Mouse (Mus musculus) kidney, postnatal 0 days (tissue): ENCODE data around the gene Srcin1. TPM values are rescaled to one million over a fixed set of nuclear protein-coding genes. Genes with fewer than 3 reads are reported as not detected.

Experiments used
- ATAC-seq: fragments of 200-750 bp; cut with Nextera tagmentation; replicated peaks from 2 replicates; pipeline ENCODE4 v1.8.0; 2017; ENCODE audit warnings: low read depth, moderate number of reproducible peaks, moderate TSS enrichment, moderate library complexity; ENCODE audit not compliant: low FRiP score
- DNase-seq: peaks from one replicate; pipeline ENCODE4 v3.0.0-alpha.2; 2016; ENCODE audit warnings: low spot score
- H3K27ac ChIP-seq: fragments of 300-500 bp; sonication (generic); 2 replicates; pipeline ENCODE4 v1.5.1; 2014; ENCODE audit warnings: mild to moderate bottlenecking
- H3K27me3 ChIP-seq: fragments of 300-500 bp; sonication (generic); 2 replicates; pipeline ENCODE4 v1.6.1; 2014; ENCODE audit warnings: low read length, mixed read lengths; ENCODE audit not compliant: insufficient read depth
- H3K36me3 ChIP-seq: fragments of 300-500 bp; sonication (generic); 2 replicates; pipeline ENCODE4 v1.6.1; 2014; ENCODE audit warnings: low read length, mixed read lengths; ENCODE audit not compliant: insufficient read depth
- H3K4me1 ChIP-seq: fragments of 300-500 bp; sonication (generic); replicated peaks from 2 replicates; pipeline ENCODE4 v1.6.1; 2014; ENCODE audit warnings: antibody characterized with exemption, low read length, mixed read lengths; ENCODE audit not compliant: insufficient read depth
- H3K4me2 ChIP-seq: fragments of 300-500 bp; sonication (generic); 2 replicates; pipeline ENCODE4 v1.6.1; 2014; ENCODE audit warnings: mild to moderate bottlenecking, low read length, moderate library complexity, mixed read lengths
- H3K4me3 ChIP-seq: fragments of 300-500 bp; sonication (generic); replicated peaks from 2 replicates; pipeline ENCODE4 v1.5.1; 2014; ENCODE audit warnings: low read depth, low read length
- H3K9ac ChIP-seq: fragments of 300-500 bp; sonication (generic); 2 replicates; pipeline ENCODE4 v1.6.1; 2014; ENCODE audit warnings: low read depth, low read length
- H3K9me3 ChIP-seq: fragments of 300-500 bp; sonication (generic); replicated peaks from 2 replicates; pipeline ENCODE4 v1.6.1; 2016; ENCODE audit warnings: low read length, inconsistent platforms, mixed read lengths
- CTCF ChIP-seq: IDR thresholded peaks from 2 replicates; pipeline ENCODE4 v1.5.1; 2016; ENCODE audit warnings: antibody characterized with exemption, low read depth, mild to moderate bottlenecking, moderate library complexity
- WGBS: fragments of 180-500 bp; shearing (Covaris S2); extraction: QIAGEN DNeasy Blood & Tissue Kit; methylation state at CpG from one replicate; pipeline ENCODE4 v1.1.7; 2014; 5-methylcytosine and 5-hydroxymethylcytosine counted together
- polyA plus RNA-seq: library from polyadenylated mRNA; unstranded; fragments of >200 nt; fragmentation: Nextera tagmentation; extraction: Ambion mirVana; gene quantifications from 2 replicates; pipeline ENCODE4 v1.2.1, GENCODE M21; 2015

Srcin1 gene
- polyA plus RNA-seq, 1 experiment from 2014 or later: 0.59 TPM

DNA sequence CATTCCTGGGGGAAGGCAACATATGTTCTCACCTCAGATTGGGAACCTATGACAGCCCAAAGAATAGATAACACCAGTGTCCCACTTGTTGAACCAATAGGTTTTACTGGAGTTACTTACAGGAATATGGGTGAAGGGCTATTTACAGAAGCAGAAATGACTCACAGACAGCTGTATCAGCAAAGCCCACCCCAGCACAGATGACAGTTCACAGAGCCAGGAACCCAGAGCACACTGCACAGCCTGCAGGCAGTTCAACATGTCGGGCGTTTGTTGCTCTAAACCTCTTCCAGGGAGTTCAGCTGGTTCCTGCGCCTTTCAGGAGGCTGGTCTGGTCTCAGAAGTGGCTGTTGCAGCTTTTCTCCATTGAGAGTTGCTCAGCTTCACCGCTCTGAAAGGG lies 39.3 kb upstream of the Srcin1 start:
- peaks cover 4% of the 10 kb centered on the region; the same call in 1 of the 2 replicates for H3K27me3 ChIP-seq
- H3K27ac ChIP-seq: no peak overlapping the region
- DNase-seq (no peak), ATAC-seq (no peak)
- H3K4me3 ChIP-seq: no peak overlapping the region
- no peak overlapping the region for H3K9ac ChIP-seq
- no peak for TF ChIP-seq CTCF
- no peaks in the 10 kb centered on the region for H3K36me3 ChIP-seq
- H3K9me3 ChIP-seq: no peaks in the 10 kb centered on the region
- H3K4me2 ChIP-seq: no peak overlapping the region
- 87% methylated on average over 4 of the region's 4 CpGs for WGBS
- H3K4me1 ChIP-seq: no peaks in the 10 kb centered on the region; the same call in 1 of the 2 replicates

DNA sequence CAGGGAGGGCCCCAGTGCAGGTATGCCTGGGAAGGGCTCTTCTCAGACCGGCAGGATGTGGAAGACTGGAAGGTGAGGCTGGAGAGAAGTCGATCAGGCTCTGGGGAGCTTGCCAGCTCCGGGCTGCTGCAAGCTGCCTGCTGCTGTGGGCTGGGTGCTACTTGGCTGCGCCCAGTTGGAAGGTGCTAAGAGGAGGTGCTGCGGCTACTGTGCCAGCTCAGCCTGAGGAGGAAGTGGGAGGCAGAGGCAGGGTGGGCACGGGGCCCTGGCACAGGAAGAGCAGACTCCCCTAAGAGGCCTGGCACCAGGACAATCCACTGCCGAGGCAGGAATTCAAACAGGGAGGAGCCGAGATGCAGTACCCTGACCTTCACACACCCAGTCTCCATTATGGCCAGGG lies 35.1 kb upstream of the Srcin1 start:
- H3K36me3 ChIP-seq: no peaks in the 10 kb centered on the region
- no peak overlapping the region for H3K4me2 ChIP-seq
- no peaks in the 10 kb centered on the region for H3K4me1 ChIP-seq
- no peak overlapping the region for H3K9ac ChIP-seq
- TF ChIP-seq CTCF: no peak
- H3K9me3 ChIP-seq: no peaks in the 10 kb centered on the region
- no peak for ATAC-seq
- no peaks in the 10 kb centered on the region for H3K27me3 ChIP-seq
- no peak for DNase-seq
- H3K27ac ChIP-seq: no peak overlapping the region
- H3K4me3 ChIP-seq: no peak overlapping the region
- 60% methylated on average over 8 of the region's 8 CpGs for WGBS

DNA sequence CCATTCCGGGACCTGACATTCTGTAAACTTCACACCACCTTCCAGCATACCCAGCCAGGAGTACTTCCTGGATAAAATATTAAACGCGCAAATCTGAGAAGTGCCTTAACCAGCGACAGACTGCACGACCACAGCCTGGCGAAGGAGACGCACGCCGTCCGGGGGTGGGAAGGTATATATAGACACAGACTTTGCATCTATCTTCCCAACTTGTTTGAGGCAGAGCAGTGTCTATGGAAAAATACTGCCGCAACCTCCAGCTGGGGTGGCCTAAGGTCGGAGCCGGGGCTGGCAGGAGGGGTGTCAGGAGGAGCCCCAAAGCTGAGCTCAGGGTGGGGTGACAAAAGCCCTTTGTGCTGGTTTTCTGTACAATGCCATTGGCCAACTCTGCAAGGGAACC lies 33.8 kb upstream of the Srcin1 start:
- H3K4me3 ChIP-seq: no peak overlapping the region
- 82% methylated on average over 13 of the region's 13 CpGs for WGBS
- no peak for TF ChIP-seq CTCF
- no peaks in the 10 kb centered on the region for H3K4me1 ChIP-seq
- no peaks in the 10 kb centered on the region for H3K9me3 ChIP-seq
- no peaks in the 10 kb centered on the region for H3K27me3 ChIP-seq
- no peak for ATAC-seq
- H3K27ac ChIP-seq: no peak overlapping the region
- no peak overlapping the region for H3K4me2 ChIP-seq
- DNase-seq: no peak
- H3K36me3 ChIP-seq: no peaks in the 10 kb centered on the region
- H3K9ac ChIP-seq: no peak overlapping the region

DNA sequence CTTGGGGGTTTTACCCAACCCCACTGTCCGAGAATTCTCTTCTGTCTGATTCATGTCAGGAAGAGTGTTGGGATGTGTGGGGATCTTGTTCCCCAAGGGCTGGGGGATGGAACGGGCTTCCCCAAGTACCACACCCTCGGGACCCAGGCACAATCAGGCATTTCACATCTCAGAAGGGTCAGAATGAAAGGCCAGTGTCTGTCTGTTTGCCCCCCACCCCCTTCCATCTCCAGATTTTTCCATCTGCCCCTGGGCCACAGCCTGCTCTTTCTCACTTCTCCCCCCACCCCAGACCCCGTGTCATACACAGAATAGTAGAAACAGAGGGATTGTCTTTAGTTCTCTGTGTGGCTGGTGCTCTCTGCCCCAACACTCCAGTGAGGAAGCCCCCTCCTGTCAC lies 32.9 kb upstream of the Srcin1 start:
- DNase-seq (no peak), ATAC-seq (no peak)
- no peak overlapping the region for H3K9ac ChIP-seq
- 73% methylated on average over 4 of the region's 4 CpGs for WGBS
- no peaks in the 10 kb centered on the region for H3K4me1 ChIP-seq
- H3K27me3 ChIP-seq: no peaks in the 10 kb centered on the region
- no peak overlapping the region for H3K27ac ChIP-seq
- TF ChIP-seq CTCF: no peak
- no peak overlapping the region for H3K4me3 ChIP-seq
- no peak overlapping the region for H3K4me2 ChIP-seq
- no peaks in the 10 kb centered on the region for H3K36me3 ChIP-seq
- H3K9me3 ChIP-seq: no peaks in the 10 kb centered on the region

DNA sequence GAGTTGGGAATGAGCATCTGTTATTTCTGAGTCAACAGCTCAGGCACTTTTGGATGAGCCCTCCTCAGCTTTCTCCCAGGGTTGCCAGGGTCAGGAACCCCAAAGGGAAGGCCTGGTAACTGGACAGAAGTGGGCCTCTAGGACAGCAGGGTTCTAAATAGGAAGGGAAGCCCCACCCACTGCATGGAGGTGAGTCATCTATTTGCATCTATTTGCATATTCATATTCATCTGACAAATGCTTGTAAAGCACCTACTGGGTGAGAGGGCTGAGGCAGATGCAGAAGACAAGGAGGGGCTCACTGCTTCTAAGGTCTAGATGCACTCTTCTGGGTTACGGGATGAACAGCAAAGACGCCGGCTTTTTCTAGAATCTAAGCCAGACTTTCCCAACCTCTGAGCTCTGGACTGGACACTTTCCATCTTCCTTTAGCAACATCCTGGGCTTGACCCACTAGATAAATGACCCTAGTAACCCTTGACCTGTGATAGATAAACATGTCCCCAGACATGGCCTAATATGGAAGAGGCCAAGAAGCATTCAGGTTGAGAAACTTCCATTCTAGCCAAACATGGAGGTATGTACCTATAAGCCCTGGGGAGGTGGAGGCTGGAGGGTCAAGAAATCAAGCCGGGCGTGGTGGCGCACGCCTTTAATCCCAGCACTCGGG lies 31.2 kb upstream of the Srcin1 start:
- no peak overlapping the region for H3K27ac ChIP-seq
- no peak overlapping the region for H3K9ac ChIP-seq
- H3K4me3 ChIP-seq: no peak overlapping the region
- no peak for ATAC-seq
- no peaks in the 10 kb centered on the region for H3K4me1 ChIP-seq
- no peak for TF ChIP-seq CTCF
- no peaks in the 10 kb centered on the region for H3K36me3 ChIP-seq
- H3K4me2 ChIP-seq: no peak overlapping the region
- no peaks in the 10 kb centered on the region for H3K27me3 ChIP-seq
- no peak for DNase-seq
- WGBS: 94% methylated on average over 8 of the region's 8 CpGs
- no peaks in the 10 kb centered on the region for H3K9me3 ChIP-seq

DNA sequence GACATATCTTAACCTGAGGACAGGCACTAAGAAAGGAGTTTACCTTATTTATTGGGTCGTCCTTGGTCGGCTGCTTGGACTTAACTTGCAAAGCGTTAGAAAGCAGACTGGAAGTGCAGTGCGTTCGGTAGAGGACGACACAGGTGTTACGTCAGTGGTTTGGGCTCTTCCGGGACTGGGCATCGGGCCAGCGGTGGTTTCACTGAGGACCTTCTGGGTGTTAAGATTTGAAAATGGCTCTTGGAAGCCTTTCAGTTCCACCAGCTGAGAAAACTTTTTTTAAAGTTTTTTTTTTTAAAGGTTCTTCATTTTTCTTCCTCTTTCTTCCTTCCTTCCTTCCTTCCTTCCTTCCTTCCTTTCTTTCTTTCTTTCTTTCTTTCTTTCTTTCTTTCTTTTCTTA lies 27.9 kb upstream of the Srcin1 start:
- Histone ChIP-seq H3K9ac (no peak overlapping the region), H3K4me3 (no peak overlapping the region), H3K4me2 (no peak overlapping the region), H3K27me3 (no peaks in the 10 kb centered on the region), H3K27ac (no peak overlapping the region), H3K36me3 (no peaks in the 10 kb centered on the region), H3K4me1 (no peaks in the 10 kb centered on the region), H3K9me3 (0 out of 2 replicates have a peak, but pooled peaks cover 3% of the 10 kb centered on the region)
- 32% methylated on average over 10 of the region's 10 CpGs for WGBS
- DNase-seq: no peak
- TF ChIP-seq CTCF: no peak
- no peak for ATAC-seq

DNA sequence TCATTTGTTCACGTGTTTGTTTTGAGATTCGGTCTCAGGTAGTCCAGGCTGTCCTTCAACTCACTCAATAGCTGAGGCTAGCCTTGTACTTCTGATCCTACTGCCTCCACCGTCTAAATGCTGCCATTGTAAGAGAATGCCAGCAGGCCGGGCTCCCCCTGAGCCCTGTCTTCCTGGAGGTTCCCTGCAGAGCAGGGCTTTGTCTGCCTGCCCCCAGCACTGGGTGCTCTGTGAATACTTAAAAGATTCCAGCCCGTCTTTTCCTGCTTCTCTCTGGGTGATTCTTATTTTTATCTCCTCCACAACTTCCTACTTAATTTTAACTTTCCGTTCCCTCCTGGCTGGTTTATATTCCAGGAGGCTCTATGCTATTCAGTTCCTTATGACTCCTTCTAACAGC lies 26.2 kb upstream of the Srcin1 start:
- WGBS: 47% methylated on average over 6 of the region's 6 CpGs
- no peak for TF ChIP-seq CTCF
- no peaks in the 10 kb centered on the region for H3K4me1 ChIP-seq
- no peak for ATAC-seq
- no peak for DNase-seq
- H3K27me3 ChIP-seq: no peaks in the 10 kb centered on the region
- no peak overlapping the region for H3K27ac ChIP-seq
- H3K9me3 ChIP-seq: 0 out of 2 replicates have a peak, but pooled peaks cover 3% of the 10 kb centered on the region
- H3K9ac ChIP-seq: no peak overlapping the region
- no peak overlapping the region for H3K4me3 ChIP-seq
- H3K36me3 ChIP-seq: no peaks in the 10 kb centered on the region
- H3K4me2 ChIP-seq: no peak overlapping the region
